Mouse (Mus musculus): ENCODE measurements around the gene Cks1b.

- no peak for TF ChIP-seq CTCF (conservative IDR thresholded peaks at IDR 0.05; ENCODE audit: low read length)
- TF ChIP-seq NANOG (IDR thresholded peaks at IDR 0.05; ENCODE audit: borderline replicate concordance, low read length), result no peak
- no peak for TF ChIP-seq POU5F1 (IDR thresholded peaks at IDR 0.05; ENCODE audit: borderline replicate concordance, low read length)
Measured at GRCm38 (mm10) chr3:89383651-89384255, 34.4 kb downstream of the Cks1b start.
